Mouse (Mus musculus) brown adipose tissue, adult 24 weeks (tissue): ENCODE results near the gene Igf1r. TPM values are rescaled to one million over a fixed set of nuclear protein-coding genes. Genes with fewer than 3 reads are reported as not detected.

Source experiments
- H3K27ac ChIP-seq: fragments of 200-500 bp; replicated peaks from 2 replicates; pipeline ENCODE4 v1.5.1; 2012; ENCODE audit warnings: low read depth, mild to moderate bottlenecking, low read length
- H3K4me1 ChIP-seq: fragments of 200-500 bp; 2 replicates; pipeline ENCODE4 v1.6.1; 2012; ENCODE audit warnings: low read length, mixed read lengths; ENCODE audit not compliant: control insufficient read depth, insufficient read depth, insufficient read length
- H3K4me3 ChIP-seq: fragments of 200-500 bp; 2 replicates; pipeline ENCODE4 v1.5.1; 2012; ENCODE audit warnings: low read depth, mild to moderate bottlenecking, low read length, moderate library complexity; ENCODE audit not compliant: insufficient read depth
- polyA plus RNA-seq: library from polyadenylated mRNA; stranded (reverse); fragments of >200 nt; gene quantifications from 2 replicates; pipeline ENCODE4 v1.2.4, GENCODE M21; 2012; ENCODE audit not compliant: missing spikeins, insufficient read depth, insufficient read length

Igf1r gene
- polyA plus RNA-seq, 1 experiment = 2.3 TPM

DNA sequence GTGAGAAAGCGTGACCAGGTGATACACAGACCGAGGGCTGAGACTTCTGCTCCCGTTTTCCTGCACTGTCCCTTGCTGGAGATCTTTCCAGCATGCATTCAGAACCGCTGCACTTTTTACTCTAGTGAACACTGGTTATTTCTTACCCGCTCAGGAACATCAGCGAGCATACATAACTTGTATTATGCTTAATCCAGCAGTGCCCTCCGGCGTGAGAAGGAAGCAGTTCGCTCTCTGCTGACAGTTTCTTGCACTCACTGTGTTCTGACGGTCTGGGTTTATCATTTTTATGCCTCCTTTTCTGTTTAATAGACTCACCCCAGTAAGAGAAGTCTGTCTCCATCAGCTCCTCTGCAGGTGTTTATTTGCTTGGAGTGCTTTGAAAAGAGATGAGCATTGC is 183.4 kb downstream of the Igf1r start:
- Histone ChIP-seq H3K27ac (no peak overlapping the region), H3K4me3 (no peak overlapping the region), H3K4me1 (0 out of 2 replicates have a peak, but pooled peaks cover 2% of the 10 kb centered on the region)

GRCm38 (mm10) chr7:68139384-68139783 is 186.8 kb downstream of the Igf1r start:
- Histone ChIP-seq H3K4me1 (peaks cover 5% of the 10 kb centered on the region; the same call in 1 of the 2 replicates), H3K4me3 (no peak overlapping the region), H3K27ac (no peak overlapping the region)

DNA sequence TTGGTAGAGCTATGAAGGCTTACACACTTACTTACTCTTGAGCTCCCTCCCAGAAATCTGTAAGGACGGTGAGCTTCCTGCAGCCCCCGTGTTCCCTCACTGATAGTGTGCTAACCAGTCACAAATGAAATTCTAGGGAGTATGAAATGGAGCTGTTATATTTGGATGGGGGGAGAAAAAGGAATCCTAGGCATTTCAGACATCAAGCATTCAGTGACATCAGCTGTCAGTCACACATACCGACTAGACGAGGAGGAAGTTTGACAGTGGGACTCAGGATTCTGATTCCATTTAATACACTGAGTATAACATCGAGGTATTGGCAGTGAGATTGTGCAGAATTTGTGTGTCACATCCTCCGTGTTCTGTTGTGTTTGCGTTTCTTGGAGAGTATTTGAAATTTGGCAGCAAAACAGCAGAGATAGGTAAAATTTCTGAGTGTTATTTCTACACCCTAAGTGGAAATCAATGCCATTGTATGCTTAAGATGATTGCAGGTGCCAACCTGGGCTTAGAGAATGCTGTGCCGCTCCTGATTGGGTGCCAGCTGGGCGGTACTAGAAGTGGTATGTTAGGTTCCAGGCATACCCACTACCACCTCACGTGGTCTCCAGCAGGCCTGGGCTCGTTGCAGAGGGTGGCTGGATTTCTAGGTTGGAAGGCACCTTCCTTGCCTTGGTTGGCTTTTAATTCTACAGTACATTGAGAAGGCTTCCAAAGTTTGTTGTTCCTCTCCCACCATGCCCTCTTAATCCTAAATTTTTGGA is 187.6 kb downstream of the Igf1r start:
- Histone ChIP-seq H3K27ac (no peak overlapping the region), H3K4me3 (no peak overlapping the region), H3K4me1 (peaks cover 5% of the 10 kb centered on the region; the same call in 1 of the 2 replicates)

DNA sequence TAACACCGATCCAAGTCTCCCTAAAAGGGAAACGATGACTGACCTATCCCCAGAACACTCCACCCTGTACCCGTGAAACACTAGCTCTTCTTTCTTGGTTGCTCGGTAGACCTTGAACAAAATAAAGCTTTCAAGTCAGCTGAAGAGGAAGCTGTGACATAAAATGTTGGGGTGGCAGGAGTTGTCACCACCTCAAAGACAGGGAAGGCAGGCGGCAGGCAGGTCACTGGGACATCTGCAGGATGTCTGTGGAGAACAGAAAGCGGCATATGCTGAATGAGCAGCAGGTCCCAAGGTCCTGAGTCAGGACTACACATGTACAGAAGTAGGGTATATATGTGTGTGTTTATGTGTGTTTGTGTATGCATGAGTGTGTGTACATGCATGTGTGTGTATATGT is 191.6 kb downstream of the Igf1r start:
- H3K4me1 ChIP-seq = peaks cover 10% of the 10 kb centered on the region; the same call in 1 of the 2 replicates
- no peak overlapping the region for H3K4me3 ChIP-seq
- H3K27ac ChIP-seq = no peak overlapping the region

GRCm38 (mm10) chr7:68148297-68149048 is 195.8 kb downstream of the Igf1r start:
- peaks cover 15% of the 10 kb centered on the region; the same call in 1 of the 2 replicates for H3K4me1 ChIP-seq
- no peak overlapping the region for H3K4me3 ChIP-seq
- no peak overlapping the region for H3K27ac ChIP-seq

DNA sequence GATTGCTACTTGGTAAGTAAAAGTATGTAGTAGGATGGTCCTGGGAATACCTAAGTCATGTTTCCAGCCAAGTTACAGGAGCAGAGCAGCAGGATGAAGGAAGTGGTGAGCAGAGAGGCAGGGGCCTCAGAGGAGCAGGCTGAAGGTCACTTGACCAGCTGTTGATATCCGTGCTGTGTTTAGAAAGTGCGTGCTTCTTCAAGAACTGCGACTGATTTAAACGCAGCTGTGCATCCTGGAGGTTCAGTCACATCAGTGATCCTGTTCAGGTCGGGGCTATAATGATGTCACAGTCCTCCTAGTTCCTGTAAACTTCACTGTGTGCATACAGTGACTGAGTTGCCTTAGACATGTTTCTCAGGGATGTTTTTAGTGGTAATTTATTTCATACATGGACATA is 199.3 kb downstream of the Igf1r start:
- peaks cover 20% of the 10 kb centered on the region; the same call in 1 of the 2 replicates for H3K4me1 ChIP-seq
- no peak overlapping the region for H3K4me3 ChIP-seq
- H3K27ac ChIP-seq = no peak overlapping the region

GRCm38 (mm10) chr7:68152458-68152857 is 199.8 kb downstream of the Igf1r start:
- H3K27ac ChIP-seq = 0 out of 2 replicates have a peak overlapping the region, but pooled peaks have one; percentile 24
- peaks cover 20% of the 10 kb centered on the region; the same call in 1 of the 2 replicates for H3K4me1 ChIP-seq

GRCm38 (mm10) chr7:68153269-68153668 is 200.6 kb downstream of the Igf1r start:
- Histone ChIP-seq H3K4me1 (peaks cover 18% of the 10 kb centered on the region; the same call in 1 of the 2 replicates), H3K4me3 (no peak overlapping the region), H3K27ac (no peak overlapping the region)

More at GRCm38 (mm10) chr7:68152458-68152857, 199.8 kb downstream of the Igf1r start:
- no peak overlapping the region for H3K4me3 ChIP-seq

GRCm38 (mm10) chr7:68154588-68154987 is 202.0 kb downstream of the Igf1r start:
- Histone ChIP-seq H3K27ac (0 out of 2 replicates have a peak overlapping the region, but pooled peaks have one; percentile 5), H3K4me1 (peaks cover 13% of the 10 kb centered on the region; the same call in 1 of the 2 replicates)

DNA sequence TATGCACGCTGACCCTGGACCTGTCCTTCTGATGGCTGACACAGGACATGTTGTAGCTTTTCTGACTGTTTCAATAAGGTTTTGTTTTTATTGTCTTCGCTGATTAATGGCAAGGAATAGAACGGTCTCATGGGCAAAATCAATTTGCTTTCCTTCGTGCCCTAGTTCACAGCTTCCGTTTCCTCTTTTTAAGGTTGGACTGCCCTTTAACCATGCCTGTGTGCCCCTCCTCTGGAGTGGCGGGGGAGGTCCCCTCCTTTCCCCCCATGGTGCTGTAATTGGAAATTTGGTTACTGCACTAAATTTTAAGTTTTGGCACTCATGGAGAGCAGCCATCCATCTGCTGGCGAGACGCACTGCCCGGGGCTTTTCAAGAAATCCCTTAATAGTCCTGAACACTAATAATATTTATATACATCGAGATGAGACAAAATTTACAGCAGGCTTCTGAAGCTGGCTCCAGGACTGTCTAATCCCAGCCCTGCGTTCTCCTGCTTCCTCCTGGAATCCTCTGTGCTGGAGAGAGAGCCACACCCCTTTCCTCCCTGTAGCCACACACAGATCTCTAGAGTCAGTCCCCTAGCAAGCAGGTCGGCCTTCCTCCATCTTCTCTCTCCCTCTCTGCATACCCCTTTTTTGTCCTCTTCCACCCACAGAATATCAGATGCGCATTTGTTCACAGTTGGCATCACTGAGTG is 207.6 kb downstream of the Igf1r start:
- Histone ChIP-seq H3K4me3 (no peak overlapping the region), H3K27ac (no peak overlapping the region), H3K4me1 (peaks cover 7% of the 10 kb centered on the region; the same call in 1 of the 2 replicates)

More at GRCm38 (mm10) chr7:68154588-68154987, 202.0 kb downstream of the Igf1r start:
- H3K4me3 ChIP-seq = no peak overlapping the region

DNA sequence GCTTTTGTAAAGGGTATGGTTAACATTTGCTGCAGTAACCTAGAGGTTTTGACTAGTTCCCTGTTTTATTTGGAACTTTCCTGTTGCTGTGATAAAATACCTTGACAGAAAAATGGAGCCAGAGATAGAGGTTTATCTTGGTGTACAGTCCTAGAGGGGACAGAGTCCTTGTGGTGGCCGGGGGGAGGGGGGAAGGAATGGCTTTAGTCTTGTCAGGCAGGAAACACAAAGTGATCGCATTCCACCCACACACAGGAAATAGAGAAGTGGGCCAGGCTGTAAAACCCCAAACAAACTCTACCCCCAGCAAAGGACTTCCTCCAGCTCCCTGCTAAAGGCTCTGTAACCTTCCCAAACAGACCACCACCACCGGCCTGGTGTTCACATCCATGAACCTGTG is 211.4 kb downstream of the Igf1r start:
- no peak overlapping the region for H3K4me3 ChIP-seq
- no peak overlapping the region for H3K27ac ChIP-seq
- H3K4me1 ChIP-seq = peaks cover 5% of the 10 kb centered on the region; the same call in 1 of the 2 replicates

- Histone ChIP-seq H3K4me3 (no peak overlapping the region), H3K4me1 (no peaks in the 10 kb centered on the region), H3K27ac (no peak overlapping the region)
These were observed 220.1 kb downstream of the Igf1r start for GRCm38 (mm10) chr7:68172776-68173175.

DNA sequence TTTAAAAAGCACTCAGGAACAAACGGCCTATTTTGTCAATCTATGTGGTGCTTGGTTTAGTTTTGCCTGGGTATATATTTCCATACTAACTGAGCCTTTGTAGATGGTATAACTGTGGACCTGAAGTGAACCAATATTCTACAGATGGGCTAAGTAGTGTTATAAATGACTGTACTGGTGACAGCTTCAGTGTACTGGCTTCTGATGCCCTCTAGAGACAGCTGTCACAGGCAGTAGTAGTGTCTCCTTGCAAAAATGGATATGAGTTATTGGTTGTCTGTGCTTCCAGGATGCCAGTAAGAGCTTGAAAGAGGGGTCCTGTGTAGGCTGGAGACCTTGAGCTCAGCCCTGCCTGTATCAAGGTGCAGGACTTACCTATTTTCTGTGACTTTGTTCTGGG is 227.0 kb downstream of the Igf1r start:
- no peak overlapping the region for H3K4me3 ChIP-seq
- H3K4me1 ChIP-seq = peaks cover 6% of the 10 kb centered on the region
- H3K27ac ChIP-seq = no peak overlapping the region

DNA sequence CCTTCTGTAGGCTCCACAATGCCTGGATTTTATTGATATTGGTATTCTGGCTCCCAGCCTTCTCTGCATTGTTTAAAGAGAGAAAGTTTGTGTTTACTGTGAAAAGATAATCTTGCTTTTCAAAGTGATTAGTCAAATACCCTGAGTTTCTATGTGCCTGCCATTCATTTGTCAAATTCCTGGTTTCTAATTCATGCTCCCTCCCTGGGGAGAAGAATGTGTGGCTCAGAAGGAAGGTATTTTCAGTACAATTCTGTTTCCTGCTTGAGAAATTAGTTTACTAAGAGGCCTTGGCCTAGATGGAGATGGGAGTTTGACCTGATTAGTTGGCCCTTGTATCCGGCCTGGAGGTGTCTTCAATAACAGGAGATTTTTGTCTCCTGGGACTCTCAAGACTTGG is 228.5 kb downstream of the Igf1r start:
- H3K27ac ChIP-seq = no peak overlapping the region; the same call in 1 of the 2 replicates
- no peak overlapping the region for H3K4me3 ChIP-seq
- H3K4me1 ChIP-seq = peaks cover 6% of the 10 kb centered on the region

GRCm38 (mm10) chr7:68182025-68182424 is 229.4 kb downstream of the Igf1r start:
- H3K4me1 ChIP-seq = peaks cover 6% of the 10 kb centered on the region
- H3K4me3 ChIP-seq = no peak overlapping the region
- H3K27ac ChIP-seq = no peak overlapping the region
